Mouse (Mus musculus): ENCODE results near the gene Ddx39.

Gene Ddx39

DNA sequence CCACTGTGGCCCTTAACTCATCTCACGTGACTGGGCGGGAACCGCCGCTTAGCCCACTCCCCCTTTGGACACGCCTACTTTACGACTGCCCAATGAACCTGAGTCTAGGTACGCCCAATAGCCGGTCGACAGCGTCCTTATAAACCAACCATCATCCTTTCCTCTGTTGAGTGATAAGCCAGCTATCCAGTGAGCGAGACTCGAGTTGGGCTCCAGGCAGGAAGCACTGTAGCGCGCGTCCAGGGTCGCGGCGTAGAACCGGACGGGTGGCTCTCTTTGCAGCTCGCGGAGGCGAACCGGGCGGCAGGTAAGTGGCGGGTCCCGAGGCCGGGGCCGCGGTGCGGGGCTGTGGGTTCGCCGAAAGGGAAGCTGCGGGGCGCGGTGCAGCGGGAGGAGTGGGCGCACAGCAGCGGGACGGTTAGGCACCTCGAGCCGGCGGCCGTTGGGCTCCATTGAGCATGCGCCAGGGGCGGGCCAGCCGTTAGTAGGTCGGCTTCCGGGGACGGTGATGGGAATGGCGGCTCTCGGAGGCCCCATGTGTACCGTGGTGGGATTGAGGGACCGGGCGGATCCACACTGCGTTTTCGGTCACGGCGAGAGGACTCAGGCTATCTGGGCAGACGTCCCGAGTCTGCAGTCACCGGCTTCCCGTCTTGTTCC, at the start of gene Ddx39:
Ddx39 (plus strand) TSS at position 147 of the 660 bp plus-strand sequence.
- ATAC-seq (ENCODE audit: low TSS enrichment), result peak; percentile 100

DNA sequence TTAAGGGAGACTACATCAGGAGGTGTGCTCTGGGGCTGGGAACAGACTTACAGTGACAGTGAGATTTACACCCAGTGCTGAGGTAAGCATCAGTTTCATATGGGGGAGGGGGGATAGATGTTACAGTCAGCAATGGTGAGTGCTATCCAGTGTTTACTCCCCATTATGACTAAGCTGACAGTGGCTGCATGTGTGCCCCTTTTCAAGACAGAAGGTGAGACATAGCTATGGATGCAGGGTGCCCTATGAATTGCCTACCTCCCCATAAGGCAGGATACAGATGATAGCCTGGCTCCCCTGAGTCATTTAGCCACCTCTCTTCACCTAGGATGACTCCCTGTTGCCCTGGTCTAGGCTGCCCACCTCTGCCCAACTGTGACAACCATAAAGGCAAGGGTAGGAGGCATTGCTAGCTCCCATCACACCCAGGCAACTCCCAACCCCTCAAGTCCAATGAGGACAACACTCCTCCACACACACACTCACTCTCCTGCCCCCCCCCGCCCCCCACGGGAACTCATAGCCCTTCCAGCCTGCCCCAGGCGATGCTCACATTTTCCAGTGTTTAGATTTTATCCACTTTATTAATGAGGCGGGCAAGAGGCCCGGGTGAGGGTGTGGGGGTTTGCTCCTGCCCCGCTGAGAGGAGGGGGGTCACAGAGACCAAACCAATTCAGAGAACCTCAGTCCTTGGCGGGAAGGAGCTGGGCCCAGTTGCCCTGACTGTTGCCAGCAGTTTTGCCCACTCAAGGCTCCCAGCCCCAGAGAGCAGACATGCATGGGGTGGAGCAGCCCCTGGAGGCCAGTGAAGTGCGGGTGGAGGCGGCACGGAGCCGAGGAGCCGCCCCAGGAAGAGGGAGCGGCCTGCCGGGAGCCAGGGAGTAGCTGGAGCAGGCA, 48.8 kb upstream of the Ddx39 start, which contains the start of gene Ptger1:
Ptger1 (plus strand) TSS at position 710 of the 897 bp plus-strand sequence.
- peak; percentile 24; the same call in 1 of the 2 replicates for ATAC-seq (ENCODE audit: low TSS enrichment)

DNA sequence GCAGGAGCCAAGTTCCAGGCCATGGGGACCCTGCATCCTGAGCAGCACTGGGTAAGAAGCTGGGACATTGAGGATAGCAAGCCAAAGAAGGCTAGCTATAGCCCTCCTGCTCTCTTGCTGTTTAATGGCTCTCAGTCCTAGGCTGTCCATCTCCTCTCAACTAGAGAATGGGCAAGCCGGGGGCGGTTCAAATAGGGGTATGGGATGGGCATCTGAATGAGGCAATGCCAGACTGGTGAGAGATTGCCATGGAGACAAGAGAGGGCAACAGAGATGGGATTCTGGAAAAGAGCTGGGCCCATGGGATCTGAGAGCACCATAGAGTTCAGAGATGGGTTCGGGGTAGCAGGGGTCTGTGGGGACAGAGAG, 48.1 kb upstream of the Ddx39 start:
- no peak for ATAC-seq (ENCODE audit: low TSS enrichment)

DNA sequence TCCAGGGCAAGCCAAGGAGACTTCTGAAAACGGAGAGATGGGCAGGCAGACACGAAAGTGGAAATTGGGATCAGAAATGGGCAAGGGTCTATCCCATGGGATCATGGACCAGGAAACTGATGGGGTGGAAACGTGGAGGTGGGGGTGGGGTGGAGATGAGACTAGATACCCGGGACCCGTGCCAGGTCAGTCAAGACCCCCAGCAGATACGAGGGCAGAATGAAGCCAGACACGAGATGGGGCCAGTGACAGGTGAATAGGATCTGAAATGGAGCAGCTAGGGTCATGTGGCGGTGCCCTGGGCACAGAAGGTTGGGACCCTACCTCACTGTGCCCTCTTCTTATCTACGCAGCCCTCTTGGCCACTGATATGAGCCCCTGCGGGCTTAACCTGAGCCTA, 47.5 kb upstream of the Ddx39 start:
- ATAC-seq (ENCODE audit: low TSS enrichment), result no peak

DNA sequence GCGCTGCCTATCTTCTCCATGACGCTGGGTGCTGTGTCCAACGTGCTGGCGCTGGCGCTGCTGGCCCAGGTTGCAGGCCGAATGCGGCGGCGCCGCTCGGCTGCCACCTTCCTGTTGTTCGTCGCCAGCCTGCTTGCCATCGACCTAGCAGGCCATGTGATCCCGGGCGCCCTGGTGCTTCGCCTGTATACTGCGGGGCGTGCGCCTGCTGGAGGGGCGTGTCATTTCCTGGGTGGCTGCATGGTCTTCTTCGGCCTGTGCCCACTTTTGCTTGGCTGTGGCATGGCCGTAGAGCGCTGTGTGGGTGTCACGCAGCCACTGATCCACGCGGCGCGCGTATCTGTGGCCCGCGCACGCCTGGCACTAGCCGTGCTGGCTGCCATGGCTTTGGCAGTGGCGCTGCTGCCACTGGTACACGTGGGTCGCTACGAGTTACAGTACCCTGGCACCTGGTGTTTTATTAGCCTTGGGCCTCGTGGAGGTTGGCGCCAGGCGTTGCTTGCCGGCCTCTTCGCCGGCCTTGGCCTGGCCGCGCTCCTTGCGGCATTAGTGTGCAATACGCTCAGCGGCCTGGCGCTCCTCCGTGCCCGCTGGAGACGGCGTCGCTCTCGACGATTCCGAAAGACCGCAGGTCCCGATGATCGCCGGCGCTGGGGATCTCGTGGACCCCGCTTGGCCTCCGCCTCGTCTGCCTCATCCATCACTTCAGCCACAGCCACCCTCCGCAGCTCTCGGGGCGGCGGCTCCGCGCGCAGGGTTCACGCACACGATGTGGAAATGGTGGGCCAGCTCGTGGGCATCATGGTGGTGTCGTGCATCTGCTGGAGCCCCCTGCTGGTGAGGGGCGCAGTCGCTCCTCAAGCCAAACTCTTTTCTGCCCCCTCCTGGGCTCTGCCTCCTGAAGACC, 46.7 kb upstream of the Ddx39 start:
- ATAC-seq (ENCODE audit: low TSS enrichment), result 0 out of 2 replicates have a peak, but pooled peaks have one; percentile 17

DNA sequence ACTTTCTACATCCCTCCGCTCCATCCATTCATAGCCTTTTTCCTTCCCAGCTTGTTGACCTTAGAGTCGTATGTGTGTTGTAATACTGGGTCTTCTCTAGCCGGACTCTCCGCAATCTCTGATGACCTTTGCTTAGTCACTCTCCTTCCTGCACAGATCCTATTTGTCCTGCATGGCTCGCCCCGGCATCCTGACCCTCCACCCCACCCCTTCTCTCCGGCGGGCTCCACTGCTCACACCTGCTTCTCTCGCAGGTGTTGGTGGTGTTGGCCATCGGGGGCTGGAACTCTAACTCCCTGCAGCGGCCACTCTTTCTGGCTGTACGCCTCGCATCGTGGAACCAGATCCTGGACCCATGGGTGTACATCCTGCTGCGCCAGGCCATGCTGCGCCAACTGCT, 46.0 kb upstream of the Ddx39 start:
- no peak for ATAC-seq (ENCODE audit: low TSS enrichment)

DNA sequence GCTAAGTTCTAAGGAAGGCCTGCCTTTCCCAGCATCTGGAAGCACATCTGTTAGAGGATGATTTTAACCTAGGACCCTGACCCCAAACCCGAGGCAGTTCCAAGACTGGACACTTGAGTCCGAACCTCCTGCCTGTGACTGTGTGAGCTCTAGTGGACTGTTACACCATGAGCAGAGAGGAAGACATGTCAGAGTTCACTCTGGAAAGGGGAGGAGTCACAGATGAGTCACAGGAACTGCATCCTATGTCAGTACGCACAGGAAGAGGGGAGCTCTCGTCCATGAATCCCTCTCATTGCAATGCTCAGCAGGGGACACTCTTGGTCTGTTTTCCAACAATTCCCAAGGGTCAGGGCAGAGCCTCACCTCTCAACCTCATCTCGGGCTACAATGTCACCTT, 42.0 kb upstream of the Ddx39 start:
- no peak for ATAC-seq (ENCODE audit: low TSS enrichment)

DNA sequence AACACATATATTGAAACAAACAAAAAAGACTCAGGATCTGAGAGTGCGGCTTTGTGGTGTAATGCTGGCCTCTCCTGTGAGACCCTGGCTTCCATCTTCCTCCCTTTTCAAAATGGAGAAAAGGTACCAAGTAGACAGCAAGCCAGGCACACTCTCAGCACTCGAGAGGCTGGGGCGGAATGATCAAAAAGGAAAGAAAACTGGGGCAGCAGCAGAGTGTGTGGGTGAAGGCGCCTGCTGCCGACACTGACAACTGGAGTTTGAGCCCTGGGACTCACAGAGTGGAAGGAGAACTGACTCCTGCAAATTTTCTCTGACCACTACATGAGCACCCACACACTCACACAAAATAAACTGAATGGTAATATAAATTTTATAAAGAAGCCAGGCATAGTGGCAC, 40.5 kb upstream of the Ddx39 start:
- peak; percentile 91 for ATAC-seq (ENCODE audit: low TSS enrichment)

DNA sequence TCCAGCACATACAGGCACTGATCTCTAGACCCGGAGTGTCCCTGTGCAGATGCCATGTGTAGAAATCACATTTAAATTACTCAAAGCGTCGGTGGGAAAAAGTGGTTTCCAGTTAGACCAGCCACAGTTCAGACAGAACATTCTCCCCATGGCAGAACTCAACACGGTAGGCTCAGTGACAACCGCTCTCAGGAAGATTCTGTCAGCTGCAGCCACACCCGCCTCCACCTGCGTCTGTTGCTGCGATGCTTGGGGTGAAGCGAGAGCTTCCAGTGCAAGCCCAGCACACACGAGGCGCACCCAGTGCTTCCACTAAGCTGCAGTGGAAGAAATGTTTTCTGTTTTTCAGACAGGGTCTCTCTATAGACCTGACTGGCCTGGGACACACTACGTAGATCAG, 35.1 kb upstream of the Ddx39 start:
- peak; percentile 88 for ATAC-seq (ENCODE audit: low TSS enrichment)

DNA sequence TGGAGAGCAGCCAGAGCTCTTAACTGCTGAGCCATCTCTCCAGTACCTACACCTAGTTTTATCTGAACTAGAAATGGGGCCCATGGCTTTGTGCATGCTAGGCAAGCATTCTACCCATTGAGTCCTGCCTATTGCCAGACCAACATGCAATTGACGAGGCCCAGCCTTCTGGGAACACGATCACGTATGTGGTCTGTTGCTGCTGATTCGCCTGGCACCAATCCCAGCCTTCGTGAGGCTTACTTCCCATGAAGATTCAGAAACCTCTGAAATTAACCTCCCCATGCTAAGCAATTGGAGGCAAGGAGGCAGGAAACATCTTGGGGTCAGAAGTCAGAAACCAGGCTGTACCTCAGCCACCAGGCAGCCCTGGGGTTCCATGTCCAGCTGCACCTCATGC, 34.4 kb upstream of the Ddx39 start:
- ATAC-seq (ENCODE audit: low TSS enrichment), result peak; percentile 14

DNA sequence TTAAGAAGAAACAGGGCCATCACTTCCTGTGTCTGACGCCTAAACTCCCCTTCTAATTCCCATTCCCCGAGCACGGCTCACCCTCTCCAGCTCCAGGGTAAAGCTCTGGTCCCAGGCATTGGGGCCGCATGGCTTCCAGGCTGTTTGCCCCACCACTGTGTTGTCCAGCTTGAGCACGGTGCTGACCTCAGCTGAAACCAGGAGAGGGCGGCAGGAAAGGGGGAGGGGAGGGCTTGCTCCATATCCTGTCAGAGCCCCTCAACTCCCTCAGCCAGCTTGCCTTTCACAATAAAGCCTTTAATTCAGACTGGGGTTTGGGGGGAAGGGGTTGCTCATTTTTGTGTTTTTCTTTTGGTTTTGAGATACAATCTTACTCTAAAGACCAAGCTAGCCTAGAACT, 33.9 kb upstream of the Ddx39 start:
- no peak for ATAC-seq (ENCODE audit: low TSS enrichment)

DNA sequence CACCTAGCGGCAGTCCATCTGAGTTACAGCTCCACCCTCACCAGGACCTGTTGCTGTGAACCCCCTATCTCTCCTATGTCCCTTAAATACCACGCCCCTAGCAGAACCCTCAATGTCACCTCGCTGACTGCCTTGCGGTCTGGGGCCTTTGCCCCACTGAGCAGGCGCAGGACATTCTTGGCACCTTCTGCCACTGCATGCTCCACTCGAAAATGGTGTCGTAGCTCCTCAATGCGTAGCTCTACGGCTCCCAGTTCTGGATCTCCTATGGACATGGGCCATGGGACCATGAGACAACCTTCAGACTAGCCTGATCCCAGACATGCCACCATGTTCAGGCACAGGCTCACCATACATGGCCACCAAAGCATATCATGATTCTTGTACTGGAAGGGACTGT, 30.5 kb upstream of the Ddx39 start:
- no peak for ATAC-seq (ENCODE audit: low TSS enrichment)

DNA sequence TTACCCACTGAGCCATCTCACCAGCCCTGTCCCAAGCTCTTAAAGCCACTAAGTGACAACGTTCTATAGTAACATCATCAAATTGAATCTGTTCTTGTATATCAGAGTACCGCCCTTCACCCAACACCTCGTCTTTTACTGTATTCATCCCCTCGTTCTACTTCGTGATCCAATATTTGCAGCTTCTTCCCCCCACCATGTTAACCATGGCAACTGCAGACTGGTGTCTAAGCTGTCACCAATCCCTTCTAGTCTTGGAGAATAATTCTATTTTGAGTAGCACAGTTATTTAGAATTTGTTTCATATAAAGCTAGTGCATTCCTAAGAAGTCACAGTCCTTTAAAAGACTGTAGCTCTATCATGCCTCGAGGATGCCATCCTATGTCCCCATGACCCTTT, 25.7 kb upstream of the Ddx39 start:
- ATAC-seq (ENCODE audit: low TSS enrichment), result 0 out of 2 replicates have a peak, but pooled peaks have one; percentile 16

DNA sequence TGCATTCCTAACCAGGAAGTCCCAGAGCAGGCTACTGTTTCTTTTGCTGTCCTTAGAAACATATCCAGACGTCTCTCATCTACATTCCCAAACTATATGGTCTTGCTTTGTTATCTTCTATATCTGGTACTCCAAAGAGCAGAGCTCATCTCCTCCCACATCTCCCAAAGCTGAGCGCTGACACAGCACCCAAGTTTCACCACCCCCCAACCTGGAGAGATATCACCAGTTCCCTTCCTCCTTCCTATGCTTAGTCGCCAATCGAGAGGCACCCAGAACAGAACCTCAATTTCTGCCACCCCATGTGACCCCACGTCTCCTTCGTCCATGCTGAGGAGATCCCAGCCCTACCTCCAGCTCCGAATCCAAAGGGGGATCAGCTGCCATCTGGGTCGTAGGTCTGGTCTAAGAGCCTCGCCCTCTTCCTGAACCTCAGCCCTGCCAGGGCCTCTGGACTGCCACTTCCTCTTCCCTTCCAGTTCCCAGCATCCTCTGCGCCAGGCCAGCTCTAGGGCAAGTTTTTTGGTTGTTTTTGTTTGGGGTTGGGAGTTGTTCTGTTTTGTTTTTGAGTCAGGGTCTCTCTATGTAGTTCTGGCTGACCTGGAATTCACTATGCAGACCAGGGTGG, 21.3 kb upstream of the Ddx39 start:
- peak; percentile 66 for ATAC-seq (ENCODE audit: low TSS enrichment)

DNA sequence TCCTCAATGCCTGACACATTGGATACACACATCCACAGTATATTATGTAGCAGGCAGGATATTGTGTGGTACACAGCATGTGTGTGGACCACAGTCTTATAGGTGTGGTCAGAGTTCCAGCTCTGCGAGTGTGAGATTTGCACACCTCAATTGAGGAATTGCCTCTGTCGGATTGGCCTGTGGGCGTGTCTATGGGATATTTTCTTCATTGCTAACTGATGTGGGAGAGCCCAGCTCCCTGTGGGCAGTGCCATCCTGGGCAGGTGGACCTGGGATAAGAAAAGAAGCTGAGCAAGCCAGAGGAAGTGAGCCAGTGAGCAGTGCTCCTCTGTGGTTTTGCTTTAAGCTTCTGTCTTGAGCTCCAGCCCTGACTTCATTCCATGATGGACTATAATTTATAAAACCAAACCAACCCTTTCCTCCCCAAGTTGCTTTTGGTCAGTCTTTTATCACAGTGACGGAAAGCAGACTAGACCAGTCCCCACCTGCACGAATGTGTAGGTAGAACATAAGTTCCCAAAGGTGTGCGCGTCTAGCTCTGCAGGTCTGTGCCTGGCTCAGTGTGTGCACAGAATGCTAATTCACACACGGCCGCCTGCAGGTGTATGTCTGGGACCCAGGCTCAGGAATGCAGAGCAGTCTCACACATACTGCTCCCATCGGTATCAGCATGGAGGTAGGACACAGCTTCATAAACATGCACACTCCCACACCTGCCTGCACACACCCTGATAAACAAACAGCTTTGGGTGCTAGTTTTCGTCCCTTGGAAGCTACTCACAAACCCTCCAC, 20.4 kb upstream of the Ddx39 start:
- peak; percentile 31 for ATAC-seq (ENCODE audit: low TSS enrichment)

DNA sequence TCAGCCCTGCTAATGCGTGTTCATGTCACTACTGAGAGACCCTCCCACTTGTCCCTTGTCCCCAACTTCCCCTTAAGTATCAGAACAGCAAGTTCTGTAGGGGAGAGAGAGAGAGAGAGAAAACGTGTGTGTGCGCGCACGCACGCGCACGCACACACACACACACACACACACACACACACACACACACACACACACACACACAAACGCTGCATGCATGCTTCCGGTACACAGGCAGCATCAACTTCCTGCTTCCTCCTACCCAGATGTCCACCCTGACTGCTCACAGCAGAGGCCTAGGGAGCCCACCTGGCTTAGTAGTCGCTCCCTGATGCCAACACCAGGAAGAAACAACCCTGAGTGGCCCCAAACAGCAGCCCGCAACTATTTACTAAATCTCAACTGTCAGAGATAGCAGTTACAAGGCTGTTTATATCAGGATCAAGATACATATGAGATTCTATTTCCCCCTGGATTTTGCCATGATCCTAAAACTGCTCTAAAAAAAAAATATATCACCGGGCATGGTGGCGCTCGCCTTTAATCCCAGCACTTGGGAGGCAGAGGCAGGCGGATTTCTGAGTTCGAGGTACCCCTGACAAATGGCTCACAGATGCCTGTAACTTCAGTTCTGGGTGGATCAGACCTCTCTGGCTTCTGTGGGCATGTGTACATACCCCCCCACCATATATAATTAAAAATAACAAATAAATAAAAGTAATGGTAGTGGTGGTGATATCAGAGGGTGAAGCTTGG, 19.4 kb upstream of the Ddx39 start:
- ATAC-seq (ENCODE audit: low TSS enrichment), result no peak

DNA sequence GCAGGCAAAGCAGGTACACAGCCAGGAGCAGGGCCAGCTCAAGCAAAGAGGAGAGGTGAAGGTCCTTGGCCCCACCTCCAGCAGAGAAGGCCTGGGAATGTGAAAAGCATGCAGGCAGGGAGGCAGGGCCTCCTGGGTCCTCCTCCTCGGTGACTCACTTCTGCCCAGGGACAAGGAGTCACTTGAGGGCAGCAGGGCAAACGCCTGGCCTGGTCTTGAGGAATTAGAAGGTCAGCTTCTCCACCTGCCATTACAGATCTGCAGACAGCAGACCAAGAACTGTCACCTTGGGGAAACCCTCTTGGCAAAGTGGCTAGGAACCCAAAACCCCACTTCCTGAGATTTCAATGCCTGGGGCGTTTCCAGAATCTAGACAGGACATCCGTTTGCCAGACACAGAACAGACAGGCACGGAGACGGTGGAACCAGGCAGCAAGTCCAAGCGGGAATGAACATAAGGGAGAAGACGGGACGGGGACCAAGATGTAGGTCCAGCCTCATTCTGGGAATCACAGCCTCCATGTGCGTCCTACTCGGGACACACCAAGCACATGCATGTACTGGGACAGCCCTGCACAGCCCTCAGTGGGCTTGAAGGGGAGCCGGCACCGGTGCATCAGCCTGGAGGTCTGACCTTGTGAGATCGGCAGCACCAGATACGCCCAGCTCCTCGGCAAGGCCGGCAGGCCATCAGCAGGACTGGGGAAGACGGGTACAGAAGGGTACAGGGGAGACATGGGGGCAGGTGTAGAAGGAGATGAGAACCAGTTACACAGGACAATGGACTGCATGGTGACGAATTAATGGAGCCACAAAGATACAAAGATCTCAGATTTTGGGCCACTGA, 17.4 kb upstream of the Ddx39 start:
- no peak for ATAC-seq (ENCODE audit: low TSS enrichment)

DNA sequence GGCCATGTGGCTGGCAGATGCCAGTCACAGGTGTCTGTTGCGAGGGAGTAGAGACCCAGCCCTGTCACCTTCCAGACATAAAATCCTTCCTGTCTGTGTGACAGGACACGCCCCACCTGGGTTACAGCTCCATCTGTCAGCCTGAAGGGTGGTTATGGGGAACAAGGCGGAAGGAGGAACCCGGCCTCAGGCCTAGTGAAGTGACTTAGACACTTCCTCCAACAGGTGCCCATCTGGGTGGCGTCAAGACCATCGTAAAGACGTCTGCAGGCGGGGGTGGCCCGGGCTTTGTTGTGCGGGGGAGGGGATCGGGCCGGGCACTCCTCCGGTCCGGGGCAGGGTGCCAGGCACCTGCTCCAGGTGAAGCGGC, 16.7 kb upstream of the Ddx39 start:
- peak; percentile 20; the same call in 1 of the 2 replicates for ATAC-seq (ENCODE audit: low TSS enrichment)

Data from frontal cortex, adult (tissue).